Mouse (Mus musculus) myocyte (in vitro differentiated cells): ENCODE data around the gene Hsf2bp. TPM values are rescaled to one million over a fixed set of nuclear protein-coding genes. Genes with fewer than 3 reads are reported as not detected.

ENCODE experiments used
- H3K27me3 ChIP-seq: one replicate; pipeline ENCODE4 v1.6.1; 2011; ENCODE audit not compliant: control insufficient read depth, insufficient read depth, insufficient read length
- H3K36me3 ChIP-seq: one replicate; pipeline ENCODE4 v1.6.1; 2011; ENCODE audit not compliant: control insufficient read depth, insufficient read depth
- H3K4me2 ChIP-seq: one replicate; pipeline ENCODE4 v1.6.1; 2011; ENCODE audit warnings: low read depth, control low read depth
- H3K4me3 ChIP-seq: one replicate; pipeline ENCODE4 v1.5.1; 2011; ENCODE audit warnings: mild to moderate bottlenecking, control low read depth, moderate library complexity
- H3K79me2 ChIP-seq: one replicate; pipeline ENCODE4 v1.6.1; 2011; ENCODE audit not compliant: control insufficient read depth, insufficient read depth
- H3ac ChIP-seq: one replicate; pipeline ENCODE4 v1.6.1; 2011; ENCODE audit not compliant: control insufficient read depth, insufficient read length
- CEBPB ChIP-seq: IDR thresholded peaks from 2 replicates; pipeline ENCODE4 v1.6.1; 2011; ENCODE audit warnings: mild to moderate bottlenecking, moderate library complexity; ENCODE audit not compliant: poor library complexity, insufficient read depth, severe bottlenecking
- E2F4 ChIP-seq: IDR thresholded peaks from one replicate; pipeline ENCODE4 v1.6.1; 2011; ENCODE audit warnings: mild to moderate bottlenecking, control low read depth, moderate library complexity; ENCODE audit not compliant: insufficient read depth
- MAX ChIP-seq: IDR thresholded peaks from one replicate; pipeline ENCODE4 v1.6.1; 2011; ENCODE audit warnings: low read depth, mild to moderate bottlenecking, control low read depth
- MYOD1 ChIP-seq, 3 experiments: IDR thresholded peaks; one replicate each; pipeline ENCODE4 v1.6.1; 2011; ENCODE audit warnings: control low read depth in 2 of 3, low read depth in 2 of 3, mild to moderate bottlenecking in 2 of 3, moderate library complexity in 1 of 3; ENCODE audit not compliant: insufficient read length in 2 of 3, control insufficient read depth in 1 of 3
- MYOG ChIP-seq, 3 experiments: IDR thresholded peaks; one replicate each; pipeline ENCODE4 v1.6.1; 2011; ENCODE audit warnings: control low read depth in 2 of 3, low read depth in 2 of 3, mild to moderate bottlenecking in 2 of 3; ENCODE audit not compliant: insufficient read length in 2 of 3, control insufficient read depth in 1 of 3, insufficient read depth in 1 of 3
- POLR2A ChIP-seq: IDR thresholded peaks from one replicate; pipeline ENCODE4 v1.6.1; 2011; ENCODE audit warnings: low read depth, mild to moderate bottlenecking, control low read depth, moderate library complexity; ENCODE audit not compliant: insufficient read length
- POLR2AphosphoS2 ChIP-seq: IDR thresholded peaks from one replicate; pipeline ENCODE4 v1.6.1; 2011; ENCODE audit warnings: low read depth, control low read depth; ENCODE audit not compliant: insufficient read length
- REST ChIP-seq: IDR thresholded peaks from one replicate; pipeline ENCODE4 v1.6.1; 2011; ENCODE audit warnings: mild to moderate bottlenecking, control low read depth, moderate library complexity; ENCODE audit not compliant: insufficient read depth, insufficient read length
- SRF ChIP-seq: IDR thresholded peaks from one replicate; pipeline ENCODE4 v1.6.1; 2011; ENCODE audit warnings: low read depth; ENCODE audit not compliant: control insufficient read depth, insufficient read length
- TCF12 ChIP-seq: IDR thresholded peaks from one replicate; pipeline ENCODE4 v1.6.1; 2011; ENCODE audit warnings: mild to moderate bottlenecking, control low read depth; ENCODE audit not compliant: poor library complexity, insufficient read depth, severe bottlenecking
- TCF3 ChIP-seq: IDR thresholded peaks from one replicate; pipeline ENCODE4 v1.6.1; 2011; ENCODE audit warnings: low read depth, control low read depth; ENCODE audit not compliant: insufficient read length
- USF1 ChIP-seq: IDR thresholded peaks from one replicate; pipeline ENCODE4 v1.6.1; 2011; ENCODE audit warnings: low read depth, mild to moderate bottlenecking, control low read depth, moderate library complexity
- polyA plus RNA-seq: library from polyadenylated mRNA; unstranded; fragments of >200 nt; fragmentation: generic; extraction: Trizol; gene quantifications from one replicate; pipeline ENCODE4 v1.2.1, GENCODE M21; 2012; ENCODE audit warnings: missing spikeins

Gene Hsf2bp
- polyA plus RNA-seq, 1 experiment, result 4.9 TPM

DNA sequence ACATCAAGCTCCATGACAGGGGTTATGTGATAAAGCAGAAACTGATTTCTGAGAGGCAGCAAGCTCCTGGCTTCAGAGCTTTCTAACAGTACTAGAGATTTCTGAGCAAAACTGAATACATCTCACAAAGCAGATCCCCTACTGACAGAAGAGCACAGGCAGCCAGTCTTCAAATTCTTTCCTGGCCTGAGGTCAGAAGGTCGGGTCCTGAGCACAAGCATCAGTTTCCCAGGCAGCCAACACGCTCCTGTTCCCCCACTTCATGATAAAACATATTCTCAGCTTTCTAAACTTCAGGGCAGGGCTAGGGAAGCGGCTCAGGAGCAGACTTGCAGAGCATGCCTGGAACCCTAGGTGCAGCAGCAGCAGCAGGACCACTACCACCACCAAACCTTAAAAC is 52.7 kb downstream of the Hsf2bp start:
- Histone ChIP-seq H3ac (no peak overlapping the region), H3K4me3 (no peak overlapping the region), H3K27me3 (no peaks in the 10 kb centered on the region), H3K79me2 (no peaks in the 10 kb centered on the region), H3K4me2 (peak overlapping the region; percentile 60), H3K36me3 (no peaks in the 10 kb centered on the region)
- no peak for TF ChIP-seq USF1

DNA sequence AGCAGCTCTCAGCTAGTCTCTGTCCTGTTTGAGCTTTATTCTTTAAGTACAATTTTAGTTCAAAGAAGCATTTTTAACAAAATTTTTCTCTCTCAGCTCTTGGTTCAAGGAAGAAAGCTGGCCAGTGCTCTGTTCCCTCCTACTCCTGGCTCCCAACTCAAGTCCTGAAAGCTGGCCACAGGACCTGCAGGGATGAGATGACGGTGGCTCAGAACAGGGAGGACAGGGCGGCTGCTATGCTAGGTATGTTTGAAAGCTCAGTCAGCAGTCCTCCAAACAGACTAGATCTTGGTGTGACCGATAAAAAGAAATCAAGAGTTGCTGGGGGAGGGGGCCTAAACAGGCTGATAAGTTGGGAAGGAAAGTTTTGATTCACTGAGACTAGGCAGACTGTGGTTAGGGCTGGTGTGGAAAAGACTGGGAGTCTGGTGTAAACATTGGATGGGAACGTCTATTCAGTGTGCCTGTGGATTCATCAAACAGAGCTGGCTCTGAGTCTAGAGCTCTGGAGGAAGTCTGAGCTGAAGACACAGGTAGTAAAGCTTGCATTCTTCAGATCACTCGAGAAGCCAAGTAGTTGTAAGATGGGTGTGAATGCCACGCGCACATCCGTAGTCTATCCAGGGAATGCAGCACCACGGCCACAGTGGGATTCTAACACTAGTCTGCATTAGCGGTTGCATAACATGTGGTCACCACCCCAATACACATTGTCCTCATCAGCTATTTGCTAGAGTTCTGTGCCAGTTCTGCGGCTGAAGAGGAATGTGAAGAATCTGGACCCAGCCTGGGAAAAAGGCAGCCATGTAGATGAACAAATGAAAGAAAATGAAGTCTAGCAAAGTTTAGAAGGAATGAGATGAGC is 53.6 kb downstream of the Hsf2bp start:
- H3K4me3 ChIP-seq, result no peak overlapping the region
- no peaks in the 10 kb centered on the region for H3K27me3 ChIP-seq
- H3K4me2 ChIP-seq, result peak overlapping the region; percentile 60
- H3K36me3 ChIP-seq, result no peaks in the 10 kb centered on the region
- TF ChIP-seq REST (no peak), USF1 (no peak), MYOG (IDR thresholded peaks at IDR 0.05; ENCODE audit: control insufficient read depth in 1 of 3, insufficient read depth in 1 of 3, insufficient read length in 2 of 3, low read depth in 2 of 3) (peak in 1 of 3 experiments; percentile 80), TCF12 (peak; percentile 32), E2F4 (no peak), TCF3 (peak; percentile 79), POLR2A (no peak), CEBPB (peak; percentile 93), MYOD1 (IDR thresholded peaks at IDR 0.05; ENCODE audit: control insufficient read depth in 1 of 3, insufficient read length in 2 of 3, low read depth in 2 of 3) (peak in 2 of 3 experiments; percentile 9 to 69)
- H3K79me2 ChIP-seq, result no peaks in the 10 kb centered on the region
- H3ac ChIP-seq, result no peak overlapping the region

DNA sequence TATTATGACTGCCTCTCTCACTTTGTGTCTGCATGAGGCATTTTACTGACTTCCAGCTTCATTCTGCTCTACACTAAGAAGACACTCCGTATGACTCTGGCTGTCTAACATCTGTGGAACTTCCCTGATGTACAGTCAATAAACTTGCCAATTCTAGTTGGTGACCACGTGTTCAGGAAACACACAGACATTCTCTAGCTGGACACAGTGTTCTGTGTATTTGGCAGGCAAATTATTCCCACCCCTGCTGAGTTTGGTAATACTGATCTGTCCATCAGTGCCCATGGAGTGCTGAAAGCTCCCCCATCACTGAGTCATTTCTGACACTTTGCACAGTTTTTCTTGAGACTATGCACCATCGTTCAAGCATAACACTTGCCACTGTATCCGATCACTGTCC is 56.3 kb downstream of the Hsf2bp start:
- Histone ChIP-seq H3K79me2 (no peaks in the 10 kb centered on the region), H3K4me3 (no peak overlapping the region), H3K36me3 (no peaks in the 10 kb centered on the region), H3ac (no peak overlapping the region), H3K4me2 (no peak overlapping the region), H3K27me3 (no peaks in the 10 kb centered on the region)
- TF ChIP-seq USF1 (peak; percentile 19), MAX (no peak)

DNA sequence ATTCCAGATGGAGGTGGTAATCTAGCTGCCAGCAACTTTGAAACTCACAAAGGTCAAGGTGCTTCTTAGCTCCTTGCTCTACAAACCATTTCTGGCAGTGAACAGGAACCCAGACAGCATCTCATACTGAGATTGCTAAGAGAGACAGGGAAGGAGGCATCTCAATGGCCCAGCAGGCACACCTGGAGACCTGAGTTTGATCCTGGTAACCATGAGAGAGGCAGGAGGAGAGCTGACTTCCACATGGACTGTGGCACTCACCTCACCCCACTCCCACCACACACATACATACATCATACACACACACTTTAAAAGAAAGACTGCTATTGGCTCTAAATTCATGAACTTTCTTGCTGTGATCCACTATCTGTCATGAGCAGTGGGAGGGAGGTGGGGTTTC is 59.0 kb downstream of the Hsf2bp start:
- no peak overlapping the region for H3K4me3 ChIP-seq
- H3K79me2 ChIP-seq, result no peaks in the 10 kb centered on the region
- H3K36me3 ChIP-seq, result no peaks in the 10 kb centered on the region
- H3K27me3 ChIP-seq, result no peaks in the 10 kb centered on the region
- no peak for TF ChIP-seq SRF
- no peak overlapping the region for H3K4me2 ChIP-seq
- H3ac ChIP-seq, result no peak overlapping the region

DNA sequence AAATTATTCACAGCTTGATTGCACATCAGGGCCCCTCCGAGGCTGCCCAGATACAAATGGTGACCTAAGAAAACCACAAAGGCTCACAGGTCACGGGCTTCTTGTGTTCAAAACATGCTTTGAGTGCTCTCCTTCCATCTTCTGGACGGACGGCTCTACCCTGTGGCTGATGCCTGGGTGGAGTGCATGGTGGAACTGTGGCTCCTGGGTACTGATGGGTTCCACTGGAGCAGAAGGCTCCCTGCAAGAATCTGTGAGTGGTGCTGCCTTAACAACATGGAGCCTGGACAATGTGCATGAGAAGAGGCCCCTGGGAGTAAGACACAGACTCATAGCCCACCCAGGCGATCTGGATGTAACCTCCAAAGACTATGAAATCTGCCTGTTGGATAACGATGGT is 59.6 kb downstream of the Hsf2bp start:
- Histone ChIP-seq H3K36me3 (no peaks in the 10 kb centered on the region), H3K4me2 (no peak overlapping the region), H3K4me3 (no peak overlapping the region), H3K79me2 (no peaks in the 10 kb centered on the region), H3K27me3 (no peaks in the 10 kb centered on the region), H3ac (no peak overlapping the region)
- TF ChIP-seq REST (no peak), CEBPB (no peak), USF1 (no peak), E2F4 (no peak), TCF3 (no peak), MYOD1 (IDR thresholded peaks at IDR 0.05; ENCODE audit: control insufficient read depth in 1 of 3, insufficient read length in 2 of 3, low read depth in 2 of 3) (no peak), MYOG (IDR thresholded peaks at IDR 0.05; ENCODE audit: control insufficient read depth in 1 of 3, insufficient read depth in 1 of 3, insufficient read length in 2 of 3, low read depth in 2 of 3) (no peak), TCF12 (no peak), POLR2AphosphoS2 (no peak), POLR2A (no peak)

DNA sequence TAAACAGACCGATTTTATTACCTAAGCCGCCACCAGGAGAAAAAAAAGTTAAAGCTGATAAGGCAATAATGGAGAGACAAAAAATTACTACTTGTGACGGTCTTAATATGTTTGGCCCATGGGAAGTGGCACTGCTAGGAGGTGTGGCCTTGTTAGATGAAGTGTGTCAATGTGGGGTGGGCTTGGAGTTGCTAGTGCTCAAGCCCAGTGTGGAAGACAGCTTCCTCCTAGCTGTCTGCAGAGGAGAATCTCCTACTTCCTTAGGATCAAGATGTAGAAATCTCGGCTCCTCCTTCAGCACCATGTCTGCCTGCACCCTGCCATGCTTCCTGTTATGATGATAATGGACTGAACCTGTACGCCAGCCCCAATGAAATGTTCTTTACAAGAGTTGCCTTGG is 61.5 kb downstream of the Hsf2bp start:
- H3K79me2 ChIP-seq, result no peaks in the 10 kb centered on the region
- no peak overlapping the region for H3ac ChIP-seq
- TF ChIP-seq SRF, result no peak
- no peak for TF ChIP-seq POLR2AphosphoS2
- TF ChIP-seq USF1, result no peak
- TF ChIP-seq TCF3, result no peak
- no peak for TF ChIP-seq REST
- no peak for TF ChIP-seq E2F4
- no peak for TF ChIP-seq POLR2A
- no peak for TF ChIP-seq MYOD1 (IDR thresholded peaks at IDR 0.05; ENCODE audit: control insufficient read depth in 1 of 3, insufficient read length in 2 of 3, low read depth in 2 of 3)
- TF ChIP-seq TCF12, result no peak
- TF ChIP-seq MAX, result no peak
- no peak for TF ChIP-seq CEBPB
- no peak for TF ChIP-seq MYOG (IDR thresholded peaks at IDR 0.05; ENCODE audit: control insufficient read depth in 1 of 3, insufficient read depth in 1 of 3, insufficient read length in 2 of 3, low read depth in 2 of 3)
- no peaks in the 10 kb centered on the region for H3K27me3 ChIP-seq
- H3K36me3 ChIP-seq, result no peaks in the 10 kb centered on the region
- H3K4me2 ChIP-seq, result no peak overlapping the region
- no peak overlapping the region for H3K4me3 ChIP-seq
